Mouse (Mus musculus): ENCODE measurements around the gene Dnajb14. TPM values are rescaled to one million over a fixed set of nuclear protein-coding genes. Genes with fewer than 3 reads are reported as not detected.

Dnajb14 gene
- polyA plus RNA-seq, 1 experiment: 55.8 TPM

- no peak for TF ChIP-seq CTCF (IDR thresholded peaks at IDR 0.05; ENCODE audit: low read depth, low read length)
- no peak for TF ChIP-seq POLR2A (IDR thresholded peaks at IDR 0.05; ENCODE audit: borderline replicate concordance, low read depth, low read length)
- H3K4me3 ChIP-seq (ENCODE audit: insufficient read depth, low read length): no peak overlapping the region
- H3K27ac ChIP-seq (ENCODE audit: insufficient read depth, low read depth, low read length): peak overlapping the region; percentile 91
- peaks cover 16% of the 10 kb centered on the region for H3K4me1 ChIP-seq (ENCODE audit: control insufficient read depth, insufficient read depth, low read length)
Observed at GRCm38 (mm10) chr3:137879313-137879712, 11.8 kb downstream of the Dnajb14 start.

DNA sequence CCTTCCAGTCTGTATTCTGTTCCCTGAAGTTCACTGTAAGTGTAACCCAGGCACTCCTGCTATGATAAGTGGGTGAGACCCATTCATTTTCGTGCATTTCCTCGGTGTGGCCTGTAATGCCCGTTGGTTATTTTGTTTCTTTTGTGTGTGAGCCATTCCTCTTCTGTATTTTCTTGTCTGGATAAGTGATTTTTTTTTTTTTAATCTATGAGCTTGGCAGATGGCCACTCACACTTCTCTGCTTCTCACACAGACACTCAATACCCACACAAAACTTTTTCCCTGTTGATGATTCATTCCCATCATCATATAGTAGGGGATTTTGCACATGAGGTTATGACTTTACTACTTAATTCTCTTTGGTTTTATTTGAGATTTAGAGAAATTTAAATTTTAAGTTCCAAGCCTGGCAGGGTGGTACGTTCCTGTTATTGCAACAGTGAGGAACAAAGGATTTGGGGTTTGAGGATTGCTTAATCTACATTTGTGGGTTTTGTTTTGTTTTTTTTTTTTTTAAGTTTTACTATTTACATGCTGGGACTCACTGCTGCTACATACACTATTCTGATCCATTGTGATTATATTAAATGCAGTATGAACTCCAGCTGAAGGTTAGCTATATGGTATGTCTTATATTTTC is 12.8 kb downstream of the Dnajb14 start:
- TF ChIP-seq CTCF (IDR thresholded peaks at IDR 0.05; ENCODE audit: low read depth, low read length) (no peak), POLR2A (IDR thresholded peaks at IDR 0.05; ENCODE audit: borderline replicate concordance, low read depth, low read length) (no peak)
- H3K27ac ChIP-seq (ENCODE audit: insufficient read depth, low read depth, low read length): peak overlapping the region; percentile 91
- peaks cover 16% of the 10 kb centered on the region for H3K4me1 ChIP-seq (ENCODE audit: control insufficient read depth, insufficient read depth, low read length)
- peak overlapping the region; percentile 18 for H3K4me3 ChIP-seq (ENCODE audit: insufficient read depth, low read length)

DNA sequence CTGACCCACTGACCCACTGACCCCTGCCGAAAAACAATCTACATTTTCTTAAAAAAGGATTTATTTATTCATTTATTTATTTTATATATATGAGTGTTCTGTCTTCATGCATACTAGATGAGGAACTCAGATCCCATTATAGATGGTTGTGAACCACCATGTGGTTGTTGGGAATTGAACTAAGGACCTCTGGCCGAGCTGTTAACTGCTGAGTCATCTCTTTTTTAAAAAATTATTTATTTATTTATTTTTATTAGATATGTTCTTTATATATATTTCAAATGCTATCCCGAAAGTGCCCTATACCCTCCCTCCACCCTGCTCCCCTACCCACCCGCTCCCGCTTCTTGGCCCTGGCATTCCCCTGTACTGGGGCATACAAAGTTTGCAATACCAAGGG is 13.6 kb downstream of the Dnajb14 start:
- H3K27ac ChIP-seq (ENCODE audit: insufficient read depth, low read depth, low read length): no peak overlapping the region
- TF ChIP-seq POLR2A (IDR thresholded peaks at IDR 0.05; ENCODE audit: borderline replicate concordance, low read depth, low read length): no peak
- TF ChIP-seq CTCF (IDR thresholded peaks at IDR 0.05; ENCODE audit: low read depth, low read length): no peak
- H3K4me3 ChIP-seq (ENCODE audit: insufficient read depth, low read length): no peak overlapping the region
- peaks cover 16% of the 10 kb centered on the region for H3K4me1 ChIP-seq (ENCODE audit: control insufficient read depth, insufficient read depth, low read length)

DNA sequence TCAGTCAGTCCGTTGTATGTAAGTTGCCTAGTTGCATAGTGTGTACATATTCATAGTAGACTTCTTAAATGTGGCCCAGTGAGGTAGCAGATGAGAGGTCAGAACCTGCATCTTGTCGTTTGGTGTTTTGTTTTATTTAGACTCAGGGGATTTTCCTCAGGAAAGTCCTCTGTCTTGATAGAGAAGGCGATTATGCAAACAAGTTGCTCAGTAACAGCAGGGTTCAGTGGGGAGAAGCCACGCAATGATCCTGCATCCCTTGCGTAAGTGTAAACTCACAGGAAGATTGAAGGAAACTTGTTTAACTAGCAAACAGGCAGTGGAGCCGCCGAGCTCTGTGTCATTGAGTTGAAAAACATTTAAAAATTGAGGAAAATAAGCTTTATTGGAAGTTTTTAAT is 20.5 kb downstream of the Dnajb14 start:
- H3K27ac ChIP-seq (ENCODE audit: insufficient read depth, low read depth, low read length): no peak overlapping the region
- H3K4me1 ChIP-seq (ENCODE audit: control insufficient read depth, insufficient read depth, low read length): peaks cover 10% of the 10 kb centered on the region
- TF ChIP-seq POLR2A (IDR thresholded peaks at IDR 0.05; ENCODE audit: borderline replicate concordance, low read depth, low read length): no peak
- TF ChIP-seq CTCF (IDR thresholded peaks at IDR 0.05; ENCODE audit: low read depth, low read length): no peak
- H3K4me3 ChIP-seq (ENCODE audit: insufficient read depth, low read length): no peak overlapping the region

DNA sequence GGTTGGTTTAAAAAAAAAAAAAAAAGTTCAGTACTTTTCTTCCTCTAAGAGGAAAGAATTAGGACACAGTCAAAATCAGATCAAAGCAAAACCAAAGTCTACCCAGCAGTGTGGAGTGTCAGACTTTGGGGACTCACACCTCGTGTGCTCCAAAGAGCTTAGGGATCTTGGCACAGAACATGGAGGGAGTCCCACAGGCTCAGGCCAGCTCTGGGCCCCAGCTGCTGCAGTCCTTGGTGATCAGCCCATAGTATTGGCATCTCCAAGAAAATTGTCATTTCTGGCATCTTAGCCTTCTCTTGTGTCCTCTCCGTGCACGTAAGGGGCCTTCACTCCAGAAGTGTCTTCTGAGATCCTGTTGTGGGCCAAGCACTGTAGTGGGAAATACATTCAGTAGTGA is 23.6 kb downstream of the Dnajb14 start:
- H3K27ac ChIP-seq (ENCODE audit: insufficient read depth, low read depth, low read length): no peak overlapping the region
- H3K4me1 ChIP-seq (ENCODE audit: control insufficient read depth, insufficient read depth, low read length): peaks cover 10% of the 10 kb centered on the region
- H3K4me3 ChIP-seq (ENCODE audit: insufficient read depth, low read length): no peak overlapping the region
- TF ChIP-seq CTCF (IDR thresholded peaks at IDR 0.05; ENCODE audit: low read depth, low read length) (no peak), POLR2A (IDR thresholded peaks at IDR 0.05; ENCODE audit: borderline replicate concordance, low read depth, low read length) (no peak)

- Histone ChIP-seq H3K4me1 (ENCODE audit: control insufficient read depth, insufficient read depth, low read length) (peaks cover 14% of the 10 kb centered on the region), H3K4me3 (ENCODE audit: insufficient read depth, low read length) (no peak overlapping the region), H3K27ac (ENCODE audit: insufficient read depth, low read depth, low read length) (no peak overlapping the region)
- no peak for TF ChIP-seq CTCF (IDR thresholded peaks at IDR 0.05; ENCODE audit: low read depth, low read length)
- TF ChIP-seq POLR2A (IDR thresholded peaks at IDR 0.05; ENCODE audit: borderline replicate concordance, low read depth, low read length): no peak
Observed at GRCm38 (mm10) chr3:137892118-137892517, 24.6 kb downstream of the Dnajb14 start.

GRCm38 (mm10) chr3:137893789-137894188 is 26.3 kb downstream of the Dnajb14 start:
- no peak overlapping the region for H3K4me3 ChIP-seq (ENCODE audit: insufficient read depth, low read length)
- H3K4me1 ChIP-seq (ENCODE audit: control insufficient read depth, insufficient read depth, low read length): peaks cover 18% of the 10 kb centered on the region
- TF ChIP-seq CTCF (IDR thresholded peaks at IDR 0.05; ENCODE audit: low read depth, low read length) (no peak), POLR2A (IDR thresholded peaks at IDR 0.05; ENCODE audit: borderline replicate concordance, low read depth, low read length) (no peak)
- no peak overlapping the region for H3K27ac ChIP-seq (ENCODE audit: insufficient read depth, low read depth, low read length)

- TF ChIP-seq POLR2A (IDR thresholded peaks at IDR 0.05; ENCODE audit: borderline replicate concordance, low read depth, low read length) (no peak), CTCF (IDR thresholded peaks at IDR 0.05; ENCODE audit: low read depth, low read length) (0 out of 2 replicates have a peak, but pooled peaks have one; percentile 46)
- H3K4me1 ChIP-seq (ENCODE audit: control insufficient read depth, insufficient read depth, low read length): peaks cover 23% of the 10 kb centered on the region
- H3K4me3 ChIP-seq (ENCODE audit: insufficient read depth, low read length): no peak overlapping the region
- H3K27ac ChIP-seq (ENCODE audit: insufficient read depth, low read depth, low read length): no peak overlapping the region
Observed at GRCm38 (mm10) chr3:137895196-137895595, 27.7 kb downstream of the Dnajb14 start.

GRCm38 (mm10) chr3:137896386-137896785 is 28.9 kb downstream of the Dnajb14 start:
- TF ChIP-seq POLR2A (IDR thresholded peaks at IDR 0.05; ENCODE audit: borderline replicate concordance, low read depth, low read length) (no peak), CTCF (IDR thresholded peaks at IDR 0.05; ENCODE audit: low read depth, low read length) (no peak)
- peaks cover 20% of the 10 kb centered on the region for H3K4me1 ChIP-seq (ENCODE audit: control insufficient read depth, insufficient read depth, low read length)
- no peak overlapping the region for H3K4me3 ChIP-seq (ENCODE audit: insufficient read depth, low read length)
- peak overlapping the region; percentile 4; the same call in 1 of the 2 replicates for H3K27ac ChIP-seq (ENCODE audit: insufficient read depth, low read depth, low read length)

DNA sequence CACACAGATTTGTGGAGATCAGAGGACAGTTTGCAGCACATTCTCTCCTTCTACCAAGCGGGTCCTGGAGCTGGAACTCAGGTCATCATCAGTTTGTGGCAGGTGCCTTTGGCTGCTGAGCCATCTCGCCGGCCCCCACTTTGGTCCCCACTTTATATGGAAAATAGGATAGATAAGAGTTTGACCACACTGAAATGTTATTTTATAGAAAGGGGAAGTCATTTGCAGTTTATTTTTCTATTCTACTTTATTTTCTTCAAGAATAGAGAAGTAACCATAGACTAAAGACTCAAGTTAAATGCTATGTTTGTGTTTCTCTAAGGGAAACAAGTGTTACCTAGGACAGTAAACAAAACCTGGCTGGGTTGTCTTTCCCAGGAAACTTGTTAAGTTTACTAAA is 29.4 kb downstream of the Dnajb14 start:
- TF ChIP-seq POLR2A (IDR thresholded peaks at IDR 0.05; ENCODE audit: borderline replicate concordance, low read depth, low read length) (no peak), CTCF (IDR thresholded peaks at IDR 0.05; ENCODE audit: low read depth, low read length) (no peak)
- Histone ChIP-seq H3K4me1 (ENCODE audit: control insufficient read depth, insufficient read depth, low read length) (peaks cover 20% of the 10 kb centered on the region), H3K4me3 (ENCODE audit: insufficient read depth, low read length) (no peak overlapping the region), H3K27ac (ENCODE audit: insufficient read depth, low read depth, low read length) (peak overlapping the region; percentile 4; the same call in 1 of the 2 replicates)

All from bone marrow macrophage, adult 2 months (primary cell).